Mouse (Mus musculus): ENCODE data around the gene Aldh5a1.

DNA sequence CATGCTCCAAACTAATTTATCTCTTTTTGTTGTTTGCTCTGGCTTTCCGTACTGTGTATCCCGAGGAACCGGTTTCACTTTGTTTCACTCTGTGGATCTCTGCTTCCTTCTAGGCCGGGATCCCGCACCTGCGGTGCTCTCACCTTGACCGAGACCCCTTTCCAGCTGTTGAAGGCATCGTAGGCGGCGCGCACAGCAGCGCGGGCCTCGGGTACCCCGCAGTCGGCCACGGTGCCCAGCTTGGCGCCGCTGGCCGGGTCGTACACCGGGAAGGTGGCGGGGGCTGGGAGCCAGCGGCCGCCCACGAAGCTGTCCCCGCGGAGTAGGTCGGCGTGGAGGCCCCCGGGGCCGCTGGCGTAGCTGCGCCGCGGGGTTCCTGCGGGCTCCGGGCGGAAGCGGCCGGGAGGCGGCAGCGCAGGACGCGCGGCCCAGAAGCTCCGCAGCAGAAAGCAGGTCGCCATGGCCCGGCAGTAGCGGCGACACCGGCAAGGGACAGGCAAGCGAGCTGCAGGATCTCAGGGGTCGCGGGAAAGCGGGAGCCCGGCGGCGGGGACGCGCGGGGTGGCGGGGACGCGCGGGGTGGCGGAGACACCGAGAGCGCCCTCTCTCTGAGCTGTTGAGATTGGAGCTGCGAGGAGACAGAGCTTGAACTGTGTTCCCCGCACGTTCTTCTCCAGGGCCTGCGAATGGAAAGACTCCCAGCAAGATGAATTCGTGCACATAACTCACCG, at the start of gene Aldh5a1:
- peak; percentile 77 for TF ChIP-seq CTCF (IDR thresholded peaks at IDR 0.05)
- TF ChIP-seq EP300 (IDR thresholded peaks at IDR 0.05; ENCODE audit: insufficient read depth, low read depth, low read length): no peak
